Mouse (Mus musculus): ENCODE measurements around the gene Prkar2b. TPM values are rescaled to one million over a fixed set of nuclear protein-coding genes. Genes with fewer than 3 reads are reported as not detected.

Gene Prkar2b
- total RNA-seq, 2 experiments from 2014 or later: 43.9 to 46.2 TPM

DNA sequence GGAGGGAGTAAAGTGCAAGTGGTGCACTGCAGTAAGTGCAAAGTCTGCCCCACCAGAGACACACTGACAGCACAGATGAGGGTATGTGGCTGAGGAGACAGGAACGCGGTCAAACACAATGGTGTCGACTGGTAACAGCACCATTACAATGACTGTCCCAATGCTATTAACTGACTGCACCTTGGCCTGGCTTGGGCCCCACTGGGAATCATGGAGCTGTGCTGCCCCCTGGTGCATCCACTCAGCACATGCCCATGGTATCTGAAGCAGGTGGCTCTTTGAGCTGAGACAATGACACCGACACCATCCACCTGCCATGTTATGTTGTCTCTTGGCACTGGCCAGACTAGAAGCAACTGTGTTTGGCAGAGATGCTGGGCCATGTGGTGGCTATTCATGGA, 134.4 kb downstream of the Prkar2b start:
- peak; percentile 80 to 85 for DNase-seq (ENCODE audit: low spot score in 2 of 2)

GRCm38 (mm10) chr12:31925343-31925742, 135.8 kb downstream of the Prkar2b start:
- DNase-seq (ENCODE audit: low spot score in 2 of 2): no peak

GRCm38 (mm10) chr12:31924135-31924534, 137.0 kb downstream of the Prkar2b start:
- no peak for DNase-seq (ENCODE audit: low spot score in 2 of 2)

DNA sequence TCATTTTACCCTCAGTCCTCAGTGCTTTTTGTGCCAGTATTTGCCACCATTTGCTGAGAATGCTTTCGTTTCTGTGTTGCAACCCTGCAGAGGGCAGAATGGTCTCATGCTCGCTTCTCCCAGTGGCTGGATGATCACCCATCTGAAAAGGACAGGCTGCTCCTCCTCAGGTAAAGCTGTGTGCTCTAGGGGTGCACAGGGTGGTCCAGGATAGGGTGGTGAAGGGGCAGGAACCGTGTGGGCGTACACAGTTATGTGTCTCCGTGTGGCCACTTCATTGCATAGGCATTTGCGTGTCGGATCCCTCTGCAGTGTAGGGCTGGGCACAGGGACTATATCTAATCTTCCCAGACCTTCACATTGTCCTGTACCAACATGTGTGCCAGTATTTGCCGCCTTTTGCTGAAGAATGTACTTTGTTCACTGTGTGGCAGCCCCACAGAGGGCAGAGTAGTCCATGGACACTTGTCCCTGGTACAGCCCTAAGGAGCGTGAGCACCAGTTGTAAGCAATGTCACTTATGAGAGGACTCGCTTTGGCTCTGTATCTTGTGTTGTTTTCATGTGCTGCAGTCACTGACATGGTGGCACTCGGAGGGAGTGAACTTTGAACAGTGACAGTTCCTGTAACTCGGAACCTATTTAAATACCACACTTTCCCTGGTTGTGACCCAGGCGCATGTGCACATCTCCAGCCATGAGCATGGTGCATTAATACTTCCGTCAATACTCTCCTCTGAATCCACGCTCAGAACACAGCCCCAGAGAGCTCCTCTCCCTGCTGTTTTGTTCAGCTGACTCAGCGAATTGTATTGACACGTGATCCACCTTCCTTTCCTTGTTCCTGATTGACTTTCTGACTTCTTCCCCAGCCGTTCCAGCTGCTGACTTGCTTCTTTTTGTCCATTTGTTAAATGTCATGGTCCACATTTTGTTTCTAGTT, 140.4 kb downstream of the Prkar2b start:
- no peak for DNase-seq (ENCODE audit: low spot score in 2 of 2)

- peak; percentile 50 to 64 for DNase-seq (ENCODE audit: low spot score in 2 of 2)
These were observed 143.9 kb downstream of the Prkar2b start for GRCm38 (mm10) chr12:31917245-31917644.

- DNase-seq (ENCODE audit: low spot score in 2 of 2): no peak
These were observed 144.4 kb downstream of the Prkar2b start for GRCm38 (mm10) chr12:31916691-31917090.

DNA sequence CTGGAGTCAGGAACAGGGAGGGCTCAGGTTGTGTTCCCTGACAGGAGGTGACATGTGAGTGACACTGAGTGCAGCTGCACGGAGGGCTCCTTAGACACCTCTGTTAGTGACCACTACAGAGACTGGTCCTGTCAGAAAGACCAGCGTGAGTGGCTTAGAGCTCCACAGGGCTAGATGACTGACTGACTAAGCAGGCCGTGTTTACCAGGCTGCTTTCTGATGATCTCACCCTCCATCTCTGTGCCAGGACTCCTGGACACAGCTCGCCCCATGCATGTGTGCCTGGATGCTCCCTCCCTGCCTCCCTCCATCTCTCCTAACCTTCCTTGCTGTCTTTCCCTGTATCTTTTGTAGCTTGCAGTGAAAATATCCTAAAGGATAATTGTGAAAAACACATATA, 147.5 kb downstream of the Prkar2b start:
- DNase-seq (ENCODE audit: low spot score in 2 of 2): no peak

DNA sequence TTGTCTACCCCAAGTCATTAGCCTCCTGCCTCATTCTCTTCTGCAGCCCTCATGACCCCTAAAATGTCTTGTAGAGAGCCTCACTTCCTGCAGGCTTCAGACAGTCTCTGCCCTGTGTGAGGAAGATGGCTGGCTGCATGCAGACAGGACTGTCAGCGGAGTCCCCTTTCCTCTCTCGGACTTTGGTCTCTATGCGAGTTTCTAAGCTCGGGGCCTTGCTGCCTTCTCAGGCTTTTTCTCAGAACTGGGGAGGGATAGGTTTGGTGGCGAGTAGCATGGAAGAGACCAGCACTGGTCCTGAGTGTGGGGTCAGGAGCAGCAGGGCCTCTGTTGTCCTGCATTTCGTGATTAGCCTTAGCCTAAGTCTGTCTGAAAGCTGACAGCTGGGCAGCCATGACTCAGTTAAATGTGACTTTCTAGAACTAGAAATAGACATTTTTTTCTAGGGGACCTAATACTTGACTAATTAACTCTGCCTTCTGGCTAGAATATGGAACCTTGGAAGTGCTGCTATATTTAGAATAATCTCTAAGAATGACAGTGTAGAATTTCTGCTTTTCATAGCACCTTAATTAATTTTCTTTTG, 148.0 kb downstream of the Prkar2b start:
- DNase-seq (ENCODE audit: low spot score in 2 of 2): no peak

Other genes with a start within 250 kb of the Prkar2b start
- gene Hbp1, start 110.8 kb downstream of the Prkar2b start, total RNA-seq (2021): 10 to 100 TPM; 24.9 to 29.7 TPM
- 1 to 10 TPM; 4.5 to 4.6 TPM for gene Pik3cg, start 147.4 kb upstream of the Prkar2b start, total RNA-seq (2021)

Measured in layer of hippocampus, postnatal 14 days (tissue).